Mouse (Mus musculus): Measurements from ENCODE around the gene Ctbs.

Gene Ctbs

GRCm38 (mm10) chr3:146433681-146434350 is 15.8 kb upstream of the Ctbs start:
- no peak for DNase-seq

- DNase-seq, result no peak
Observed at GRCm38 (mm10) chr3:146434686-146435085, 14.9 kb upstream of the Ctbs start.

DNA sequence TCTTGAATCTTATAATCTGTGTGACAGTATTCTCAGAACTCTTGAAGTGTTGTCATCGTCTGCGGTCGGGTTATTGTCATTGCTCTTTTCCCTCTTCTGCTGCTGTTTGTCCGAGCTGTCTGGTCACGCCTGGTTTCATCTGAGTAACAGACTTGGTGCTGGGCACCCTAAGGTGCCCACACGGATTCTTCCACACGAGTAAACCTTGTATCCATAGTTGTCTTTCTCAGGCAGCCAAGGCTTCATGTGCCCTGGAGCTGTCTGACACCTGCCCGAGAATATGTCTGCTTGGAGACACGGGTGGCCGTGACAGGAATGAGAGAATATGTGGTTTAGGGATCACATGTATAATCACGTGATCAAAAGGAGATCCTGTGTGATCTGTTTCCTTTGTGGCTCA is 14.1 kb upstream of the Ctbs start:
- DNase-seq, result no peak

DNA sequence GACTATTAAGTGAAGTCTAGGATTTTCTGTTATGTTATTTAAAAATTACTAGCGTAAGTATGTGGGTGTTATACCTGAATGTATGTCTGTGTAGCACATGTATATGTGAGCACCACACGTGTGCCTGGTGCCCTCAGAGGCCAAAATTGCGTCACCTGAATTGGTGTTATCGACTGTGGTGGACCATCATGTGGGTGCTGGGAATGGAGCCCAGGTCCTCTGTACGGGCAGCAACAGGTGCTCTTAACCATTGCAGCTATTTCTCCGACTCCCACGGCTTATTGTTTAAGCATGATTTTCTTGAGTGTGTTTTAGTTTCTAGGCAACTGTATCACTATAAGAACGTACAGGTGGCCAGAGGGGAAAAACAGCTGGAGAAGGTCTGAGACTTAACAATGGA is 13.5 kb upstream of the Ctbs start:
- DNase-seq, result no peak

DNA sequence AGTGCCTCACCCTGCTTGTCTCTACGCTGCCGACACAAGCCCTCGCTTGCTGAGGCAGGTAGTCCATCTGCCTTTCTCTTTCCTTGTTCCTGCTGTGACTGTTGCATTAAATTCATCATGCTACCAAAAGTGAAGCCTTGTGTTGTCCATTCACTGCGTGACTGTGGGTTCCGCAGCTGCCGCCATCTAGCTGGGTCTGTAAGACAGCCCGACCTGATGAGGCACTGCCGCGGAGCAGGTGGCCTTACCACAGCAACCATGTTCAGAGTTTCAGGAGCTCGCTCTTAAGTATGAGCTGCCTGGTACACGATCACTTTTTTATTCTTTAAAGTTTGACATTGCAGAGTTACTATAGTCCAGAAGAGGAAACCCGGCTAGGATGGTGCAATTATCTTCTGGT is 9.6 kb upstream of the Ctbs start:
- DNase-seq, result no peak

DNA sequence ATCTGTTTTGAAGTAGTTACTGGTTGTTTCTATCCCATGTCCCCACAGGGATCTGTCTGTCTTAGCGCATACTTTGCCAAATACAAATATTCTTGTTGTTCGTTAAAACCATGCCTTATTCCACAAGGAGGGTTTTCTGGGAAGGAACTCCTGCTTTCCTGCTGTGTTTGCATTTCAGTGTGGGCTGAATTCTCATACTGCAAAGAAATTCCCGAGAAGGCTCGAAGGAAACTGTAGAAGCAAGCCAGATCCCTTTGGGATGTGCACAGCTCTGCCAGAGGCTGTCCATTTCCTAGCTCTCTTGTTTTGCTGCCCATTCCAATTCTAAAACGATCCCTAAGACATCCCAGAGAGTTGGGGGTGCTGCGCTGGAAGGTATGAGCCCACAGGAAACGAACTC is 9.2 kb upstream of the Ctbs start:
- DNase-seq, result no peak

- peak; percentile 22 for DNase-seq
Observed at GRCm38 (mm10) chr3:146442484-146442883, 7.1 kb upstream of the Ctbs start.

DNA sequence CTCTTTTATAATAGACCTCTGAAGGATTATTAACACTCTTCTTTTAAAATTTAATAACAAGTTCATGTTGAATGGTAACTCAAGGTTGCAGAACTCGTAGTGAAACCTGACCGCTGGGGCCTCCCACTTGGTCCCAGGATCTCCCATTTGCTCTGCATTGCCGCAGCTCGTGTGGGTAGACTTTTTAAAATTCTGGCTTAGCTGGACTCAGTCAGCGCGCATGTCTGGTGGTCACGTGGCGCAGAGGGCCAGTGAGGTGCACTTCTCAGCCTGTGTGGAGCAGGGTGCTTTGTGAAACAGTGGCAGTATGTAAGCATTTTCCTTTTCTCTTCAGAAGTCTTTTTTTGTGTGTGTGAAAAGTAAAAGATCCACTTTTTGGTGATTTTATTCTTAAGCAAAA is 6.7 kb upstream of the Ctbs start:
- peak; percentile 64 for DNase-seq

- DNase-seq, result peak; percentile 54
Observed at GRCm38 (mm10) chr3:146443380-146443779, 6.2 kb upstream of the Ctbs start.

GRCm38 (mm10) chr3:146444880-146445279 is 4.7 kb upstream of the Ctbs start:
- DNase-seq, result no peak

DNA sequence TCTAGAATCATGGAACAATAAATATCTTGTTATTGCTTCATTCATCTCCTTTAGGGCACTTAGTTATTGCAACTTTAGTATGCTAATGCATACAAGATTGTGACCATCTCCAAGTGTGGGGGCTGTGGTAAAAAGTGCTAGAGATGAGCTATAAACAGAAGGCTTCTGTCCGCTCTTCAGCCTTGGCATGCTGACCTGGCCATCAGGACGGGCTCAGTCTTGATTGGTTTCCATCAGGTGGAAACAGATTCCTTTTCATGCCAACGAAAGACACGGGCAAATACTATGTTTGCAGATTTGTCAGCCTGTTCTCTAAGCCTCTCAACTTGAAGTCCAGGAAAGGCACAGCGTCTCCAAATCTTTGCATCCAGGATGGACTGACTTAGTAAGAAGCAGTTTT is 2.4 kb upstream of the Ctbs start:
- no peak for DNase-seq

DNA sequence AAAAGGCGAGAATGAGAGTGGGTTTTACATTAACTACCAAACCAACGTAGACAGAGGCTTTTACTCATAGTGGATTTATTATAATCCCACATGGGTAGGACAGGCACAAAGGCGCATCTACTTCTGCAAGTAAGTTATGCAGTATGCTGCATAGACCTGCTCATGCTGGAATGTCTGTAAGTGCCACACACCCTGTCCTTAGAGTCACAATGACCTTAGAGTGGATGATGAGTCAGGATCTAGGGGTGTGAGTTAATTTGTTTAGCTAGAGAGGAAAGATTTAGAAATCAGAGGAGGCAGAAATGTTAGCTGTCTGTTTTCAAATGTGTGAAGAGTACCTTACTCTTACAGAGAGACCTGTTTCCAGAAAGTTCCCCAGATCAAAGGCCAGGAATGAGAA is 2.0 kb upstream of the Ctbs start:
- no peak for DNase-seq

GRCm38 (mm10) chr3:146448372-146448771 is 1.2 kb upstream of the Ctbs start:
- DNase-seq, result no peak

- DNase-seq, result peak; percentile 39
Observed at GRCm38 (mm10) chr3:146448969-146449368, 626 bp upstream of the Ctbs start.

DNA sequence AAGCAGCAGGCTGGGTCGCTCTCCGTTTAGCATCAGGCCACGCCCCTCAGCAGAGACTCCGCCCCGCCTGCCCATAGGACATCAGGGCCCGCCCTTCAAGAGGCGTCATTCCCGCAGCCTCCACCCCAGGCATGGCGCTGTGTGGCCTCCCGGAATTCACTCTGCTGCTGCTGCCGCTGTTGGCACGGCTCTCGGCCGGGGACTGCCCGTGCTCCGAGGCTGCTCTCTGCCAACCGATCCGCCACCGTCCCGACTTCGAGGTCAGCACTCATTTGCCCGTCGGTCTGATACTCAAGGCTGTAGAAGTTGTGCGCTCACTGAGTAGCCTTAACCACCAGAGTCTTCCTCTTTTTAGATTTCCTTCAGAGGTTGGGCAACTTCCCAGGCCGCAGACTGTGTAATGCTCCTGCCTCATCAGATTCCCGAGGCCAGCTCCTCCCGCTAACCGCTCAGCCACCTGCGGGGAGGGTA is 811 bp downstream of the Ctbs start:
- DNase-seq, result peak; percentile 97

DNA sequence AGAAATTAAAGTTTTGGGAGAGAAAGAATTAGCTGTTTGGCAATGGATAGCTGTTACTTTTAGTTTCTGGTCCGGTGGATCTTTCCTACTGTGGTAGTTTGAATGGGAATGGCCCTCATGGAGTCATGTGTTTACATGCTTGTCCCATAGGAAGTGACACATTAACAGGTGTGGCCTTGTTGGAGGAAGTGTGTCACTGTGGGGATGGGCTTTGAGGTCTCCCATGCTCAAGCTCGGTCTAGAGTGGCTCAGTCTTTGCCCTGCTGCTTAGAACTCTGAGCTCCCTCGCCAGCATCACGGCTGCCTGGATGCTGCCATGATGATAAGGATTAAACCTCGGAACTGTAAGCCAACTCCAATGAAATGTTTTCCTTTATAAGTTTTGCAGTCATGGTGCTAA is 1.8 kb downstream of the Ctbs start:
- DNase-seq, result no peak

DNA sequence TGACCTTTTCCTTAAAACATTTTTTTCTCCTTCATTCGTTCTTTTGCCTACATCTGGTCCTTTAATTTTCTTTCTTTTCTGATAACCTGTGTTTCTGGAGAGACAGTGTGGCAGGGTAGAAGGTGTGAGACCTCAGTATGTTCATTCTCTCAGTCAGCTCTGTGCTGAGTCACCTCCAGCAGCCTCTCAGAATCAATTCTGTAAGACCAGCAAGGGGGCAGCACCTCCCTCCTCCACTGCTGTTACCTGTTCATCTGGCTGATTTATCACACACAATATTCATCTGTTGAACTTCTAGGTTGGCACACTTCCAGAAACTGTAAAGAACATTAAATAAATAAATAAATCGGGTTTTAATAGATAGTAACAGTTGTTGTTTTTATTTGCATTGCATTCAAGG is 13.3 kb downstream of the Ctbs start:
- DNase-seq, result no peak

- no peak for DNase-seq
Observed at GRCm38 (mm10) chr3:146469226-146469625, 19.6 kb downstream of the Ctbs start.

DNA sequence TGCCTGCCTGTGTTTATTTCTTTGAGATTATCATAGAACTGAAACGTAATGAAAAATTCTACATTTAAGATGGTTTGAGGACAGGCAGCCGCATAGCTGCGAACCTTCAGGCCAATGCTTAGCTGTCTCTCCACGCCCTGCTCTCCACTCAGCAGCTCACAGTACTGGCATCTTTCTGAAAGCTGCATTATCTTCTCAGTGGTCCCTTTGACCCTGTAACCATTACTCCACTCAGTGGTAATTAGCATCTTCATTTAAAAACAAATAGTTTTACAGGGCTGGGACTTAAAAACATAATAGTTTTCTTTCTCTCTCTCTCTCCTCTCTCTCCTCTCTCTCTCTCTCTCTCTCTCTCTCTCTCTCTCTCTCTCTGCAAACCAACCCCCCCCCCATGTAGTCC is 23.1 kb downstream of the Ctbs start:
- no peak for DNase-seq

- no peak for DNase-seq
Observed at GRCm38 (mm10) chr3:146473741-146474140, 24.1 kb downstream of the Ctbs start.

- DNase-seq, result peak; percentile 13
Observed at GRCm38 (mm10) chr3:146474428-146474827, 24.8 kb downstream of the Ctbs start.

- no peak for DNase-seq
Observed at GRCm38 (mm10) chr3:146482044-146482443, 32.4 kb downstream of the Ctbs start.

DNA sequence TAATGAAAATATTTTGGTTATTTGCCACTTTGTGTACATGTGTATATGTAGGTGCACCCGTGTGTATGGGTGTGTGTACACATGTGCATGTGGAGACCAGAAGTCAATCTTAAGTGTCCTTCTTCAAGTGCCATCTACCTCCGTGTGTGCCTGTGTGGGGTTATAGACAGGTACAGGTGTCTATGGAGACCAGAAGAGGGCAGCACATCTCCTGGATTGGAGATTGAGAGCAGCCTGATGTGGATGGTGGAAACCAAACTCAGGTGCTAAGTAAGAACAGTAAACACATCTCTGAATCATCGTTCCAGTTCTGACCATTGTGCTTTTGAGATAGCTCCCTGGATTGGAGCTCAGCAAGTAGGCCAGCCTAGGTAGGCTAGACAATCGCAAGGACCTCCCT is 36.9 kb downstream of the Ctbs start:
- no peak for DNase-seq

DNA sequence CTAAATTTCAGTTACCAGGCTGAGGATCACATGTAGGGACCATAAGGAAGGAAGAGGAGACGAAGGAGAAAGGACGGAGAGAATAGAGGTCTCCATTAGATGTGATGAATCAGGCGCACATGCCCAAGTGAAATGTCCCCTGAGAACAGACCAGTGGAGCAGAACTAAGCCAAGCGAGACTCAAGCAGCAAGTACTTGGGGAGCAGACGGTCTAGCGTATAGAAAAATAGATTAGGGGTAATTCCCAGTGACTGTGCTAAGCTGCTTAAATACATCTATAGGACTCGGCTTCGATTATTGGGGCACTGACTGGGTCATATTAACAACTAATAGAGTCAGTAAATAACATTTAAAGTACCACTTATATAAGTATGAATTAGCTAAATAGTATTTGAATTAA is 45.3 kb downstream of the Ctbs start:
- no peak for DNase-seq

DNA sequence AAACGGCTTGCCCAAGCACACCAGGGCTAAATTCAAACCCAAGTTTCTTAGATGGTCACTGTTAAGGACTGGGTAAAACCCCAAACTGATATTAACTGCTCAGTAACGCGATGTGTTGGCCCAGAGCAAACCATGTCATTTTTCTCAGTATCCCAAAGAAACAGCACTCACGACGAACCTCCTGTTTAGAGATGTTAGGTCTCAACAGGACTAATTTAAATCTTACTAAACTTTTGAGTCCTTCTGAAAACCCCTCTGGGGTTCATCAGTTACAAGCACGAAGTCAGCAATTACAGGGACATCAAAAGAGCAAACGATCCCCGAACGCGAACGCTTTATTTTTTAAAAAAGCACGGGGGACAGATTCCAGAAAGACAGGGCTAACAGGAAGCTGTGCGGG is 49.4 kb downstream of the Ctbs start:
- no peak for DNase-seq

Measured in kidney, adult 18-20 months (tissue).